9 mouse cellular contexts compared by ENCODE assay signal in genomic region chrX:48310706-48311517, GRCm38 (mm10). TPM values are rescaled to one million over a fixed set of nuclear protein-coding genes. Genes with fewer than 3 reads are reported as not detected.
DNase-seq lines count a peak whose midpoint lies in the region; ATAC-seq and TF ChIP-seq lines count a peak whose summit lies in the region.
"Had no signal": no experiment of that assay in that cellular context is flagged by ENCODE, and none has a peak within 500 bp of the region (broad histone marks: within the 10 kb centered on the region; RNA-seq: fewer than 3 reads in every experiment).

No protein-coding gene starts in this region.

- 26% methylated on average over 21 of the region's 26 CpGs for WGBS in hindbrain, embryonic 11.5 days
- 27% methylated on average over 26 of the region's 26 CpGs for WGBS in midbrain, embryonic 10.5 days

- no peak overlapping the region for H3K27ac ChIP-seq in hindbrain, embryonic 11.5 days (ENCODE audit: low read depth, low read length)
- H3K27ac ChIP-seq in midbrain, embryonic 10.5 days (replicated peaks), result peak overlapping the region; percentile 73

- H3K9ac ChIP-seq in hindbrain, embryonic 11.5 days (ENCODE audit: low read depth, low read length), result 0 out of 2 replicates have a peak overlapping the region, but pooled peaks have one; percentile 24

- peaks cover 52% of the 10 kb centered on the region for H3K4me1 ChIP-seq in E14TG2a.4 (replicated peaks; ENCODE audit: low read depth, low read length)
- H3K4me1 ChIP-seq in hindbrain, embryonic 11.5 days (replicated peaks; ENCODE audit: control insufficient read depth, insufficient read depth, low read length), result no peaks in the 10 kb centered on the region
- H3K4me1 ChIP-seq in midbrain, embryonic 10.5 days, result peaks cover 25% of the 10 kb centered on the region

- no peaks in the 10 kb centered on the region for H3K36me3 ChIP-seq in E14TG2a.4 (ENCODE audit: insufficient read depth, low read length)
- H3K36me3 ChIP-seq in hindbrain, embryonic 11.5 days (ENCODE audit: control insufficient read depth, insufficient read depth, low read length), result no peaks in the 10 kb centered on the region
- no peaks in the 10 kb centered on the region for H3K36me3 ChIP-seq in midbrain, embryonic 10.5 days

- no peak for ATAC-seq in hindbrain, embryonic 11.5 days (ENCODE audit: low FRiP score)
- no peak for ATAC-seq in activated CD4-positive, CD25-positive, alpha-beta regulatory T cell, adult 4 months

- H3K4me3 ChIP-seq in E14TG2a.4 (replicated peaks; ENCODE audit: low read length), result peak overlapping the region; percentile 60
- 0 out of 2 replicates have a peak overlapping the region, but pooled peaks have one; percentile 6 for H3K4me3 ChIP-seq in hindbrain, embryonic 11.5 days (ENCODE audit: low read depth, low read length)
- peak overlapping the region; percentile 40 for H3K4me3 ChIP-seq in midbrain, embryonic 10.5 days
- H3K4me3 ChIP-seq: megakaryocyte, embryonic 14.5 days had no signal

- no peak for TF ChIP-seq CTCF in E14TG2a.4 (conservative IDR thresholded peaks at IDR 0.05; ENCODE audit: low read length)

- H3K9me3 ChIP-seq in E14TG2a.4 (ENCODE audit: low read length), result peaks cover 4% of the 10 kb centered on the region; the same call in 1 of the 2 replicates
- H3K9me3 ChIP-seq in hindbrain, embryonic 11.5 days (ENCODE audit: control insufficient read depth, low read length), result no peaks in the 10 kb centered on the region
- H3K9me3 ChIP-seq in midbrain, embryonic 10.5 days (replicated peaks), result peaks cover 4% of the 10 kb centered on the region; the same call in 1 of the 2 replicates
- H3K9me3 ChIP-seq: megakaryocyte, embryonic 14.5 days had no signal

- H3K27me3 ChIP-seq in E14TG2a.4 (ENCODE audit: insufficient read depth, low read length), result peaks cover 4% of the 10 kb centered on the region; the same call in 1 of the 2 replicates
- no peaks in the 10 kb centered on the region for H3K27me3 ChIP-seq in hindbrain, embryonic 11.5 days (ENCODE audit: control insufficient read depth, insufficient read depth, low read length)
- H3K27me3 ChIP-seq in midbrain, embryonic 10.5 days (ENCODE audit: low read depth, poor library complexity, severe bottlenecking), result peaks cover 51% of the 10 kb centered on the region

- DNase-seq in cerebellum, postnatal 14 days, result peak; percentile 1 to 7
- no peak for DNase-seq in cerebellum, adult 9-11 months
- peak; percentile 28 for DNase-seq in hindbrain, embryonic 11.5 days (ENCODE audit: low spot score)
- peak; percentile 31 for DNase-seq in midbrain, embryonic 10.5 days (ENCODE audit: low spot score)
- no peak for DNase-seq in c-Kit-positive CD71-positive TER-119-positive erythroid progenitor cells, embryonic 14.5 days (ENCODE audit: low spot score)
- no peak for DNase-seq in ovary, adult 18-20 months (ENCODE audit: low spot score)

- H3K4me2 ChIP-seq in hindbrain, embryonic 11.5 days (replicated peaks; ENCODE audit: low read depth, low read length), result peak overlapping the region; percentile 32

RNA-seq across cellular contexts. Expression of gene Bcorl1, which starts 30.2 kb away (rescaled TPM):
- 5.6 and 8.2 TPM in 2 replicates for polyA plus RNA-seq in hindbrain, embryonic 11.5 days (2014; fragmentation: Nextera tagmentation; extraction: Ambion mirVana)
- polyA plus RNA-seq in midbrain, embryonic 10.5 days (2016; fragmentation: Nextera tagmentation; extraction: Ambion mirVana), result 4.0 and 4.9 TPM in 2 replicates
- 1 to 10 TPM; 1.7 to 2.1 TPM for polyA plus RNA-seq in activated CD4-positive, CD25-positive, alpha-beta regulatory T cell, adult 4 months (2017; shearing (Covaris generic))

RNA-seq across cellular contexts. Expression of gene Utp14a, which starts 54.2 kb away (rescaled TPM):
- 20.3 and 23.4 TPM in 2 replicates for polyA plus RNA-seq in hindbrain, embryonic 11.5 days (2014; fragmentation: Nextera tagmentation; extraction: Ambion mirVana)
- 19.7 and 22.8 TPM in 2 replicates for polyA plus RNA-seq in midbrain, embryonic 10.5 days (2016; fragmentation: Nextera tagmentation; extraction: Ambion mirVana)
- 10 to 100 TPM; 26.8 to 29.1 TPM for polyA plus RNA-seq in activated CD4-positive, CD25-positive, alpha-beta regulatory T cell, adult 4 months (2017; shearing (Covaris generic))

Comparison
In these comparisons a context has a peak if more than half of its experiments do, and no peak if none do; other contexts are left out.
1. DNase-seq: peak in cerebellum, postnatal 14 days (2 of 2), hindbrain, embryonic 11.5 days (single experiment) and midbrain, embryonic 10.5 days (single experiment); none in cerebellum, adult 9-11 months (single experiment), c-Kit-positive CD71-positive TER-119-positive erythroid progenitor cells, embryonic 14.5 days (single experiment) and ovary, adult 18-20 months (single experiment).
2. H3K4me3 ChIP-seq: peak in every context shown above with its lines; median percentile 60 in E14TG2a.4; 40 in midbrain, embryonic 10.5 days; 6 in hindbrain, embryonic 11.5 days.